Mouse (Mus musculus) T-cell, adult 2 months (primary cell): ENCODE measurements around the gene Psmb11.

Experiments
- DNase-seq: peaks from one replicate; pipeline ENCODE4 v3.0.0; 2022; ENCODE audit warnings: low spot score

The Psmb11 gene

GRCm38 (mm10) chr14:54640946-54641304, 19.7 kb downstream of the Psmb11 start, which contains the start of gene Gm17606:
Gene Gm17606 (plus strand): TSS chr14:54640952.
- DNase-seq, result no peak

GRCm38 (mm10) chr14:54641305-54641969, 20.2 kb downstream of the Psmb11 start, which contains the start of gene Cdh24:
Gene Cdh24 (minus strand): TSS chr14:54641364.
- DNase-seq, result peak; percentile 88

- no peak for DNase-seq
These were observed 21.2 kb downstream of the Psmb11 start for GRCm38 (mm10) chr14:54642224-54642944.

GRCm38 (mm10) chr14:54643011-54643410, 21.8 kb downstream of the Psmb11 start:
- no peak for DNase-seq

- DNase-seq, result no peak
These were observed 23.1 kb downstream of the Psmb11 start for GRCm38 (mm10) chr14:54644294-54644693.

- DNase-seq, result no peak
These were observed 25.2 kb downstream of the Psmb11 start for GRCm38 (mm10) chr14:54646455-54646854.

GRCm38 (mm10) chr14:54646898-54647636, 25.8 kb downstream of the Psmb11 start:
- DNase-seq, result no peak

- no peak for DNase-seq
These were observed 26.7 kb downstream of the Psmb11 start for GRCm38 (mm10) chr14:54647900-54648299.

- DNase-seq, result peak; percentile 85
These were observed 29.6 kb downstream of the Psmb11 start for GRCm38 (mm10) chr14:54650621-54651454.

- no peak for DNase-seq
These were observed 30.3 kb downstream of the Psmb11 start for GRCm38 (mm10) chr14:54651556-54651955.

- DNase-seq, result no peak
These were observed 31.6 kb downstream of the Psmb11 start for GRCm38 (mm10) chr14:54652787-54653186.

GRCm38 (mm10) chr14:54653496-54653895, 32.3 kb downstream of the Psmb11 start:
- DNase-seq, result peak; percentile 81

- DNase-seq, result peak; percentile 28
These were observed 38.8 kb downstream of the Psmb11 start for GRCm38 (mm10) chr14:54660009-54660408.

- DNase-seq, result no peak
These were observed 43.4 kb downstream of the Psmb11 start for GRCm38 (mm10) chr14:54664477-54665222.

- DNase-seq, result peak; percentile 54
These were observed 48.1 kb downstream of the Psmb11 start for GRCm38 (mm10) chr14:54669381-54669780.

GRCm38 (mm10) chr14:54674317-54674716, 53.1 kb downstream of the Psmb11 start:
- no peak for DNase-seq

- no peak for DNase-seq
These were observed 55.1 kb downstream of the Psmb11 start for GRCm38 (mm10) chr14:54676290-54676689.

GRCm38 (mm10) chr14:54678657-54679304, 57.5 kb downstream of the Psmb11 start:
- no peak for DNase-seq
